Mouse (Mus musculus) megakaryocyte, embryonic 14.5 days (primary cell): ENCODE measurements around the gene Hoxa10.

Experiments used
- FLI1 ChIP-seq: IDR thresholded peaks from 2 replicates; pipeline ENCODE4 v1.6.1; 2012; ENCODE audit warnings: low read length, inconsistent platforms, mixed read lengths
- GATA1 ChIP-seq: IDR thresholded peaks from 3 replicates; pipeline ENCODE4 v1.6.1; 2012; ENCODE audit warnings: mixed read lengths, low read length, inconsistent platforms, borderline replicate concordance

- no peak for TF ChIP-seq GATA1
- TF ChIP-seq FLI1: no peak
Observed at GRCm38 (mm10) chr6:52243681-52244121, 3.0 kb upstream of the Hoxa10 start.
